Mouse (Mus musculus): ENCODE measurements around the gene Polr3b. TPM values are rescaled to one million over a fixed set of nuclear protein-coding genes. Genes with fewer than 3 reads are reported as not detected.

The Polr3b gene
- 10 to 100 TPM; 23.1 to 28.0 TPM for total RNA-seq (2021)
- 2.0 and 2.3 TPM in 2 replicates for polyA plus RNA-seq (2012; rRNA removed)
- long read RNA-seq, full-length matches to known transcripts, result 2 of 5 reads
- long read RNA-seq, partial matches to known transcripts, result 2 of 5 reads
- long read RNA-seq, other reads (novel, unspliced or antisense), result 1 of 5 reads

- DNase-seq, result peak; percentile 96
Measured at GRCm38 (mm10) chr10:84621826-84622790, at the start of gene Polr3b. Gene Polr3b (plus strand): TSS chr10:84622292.

DNA sequence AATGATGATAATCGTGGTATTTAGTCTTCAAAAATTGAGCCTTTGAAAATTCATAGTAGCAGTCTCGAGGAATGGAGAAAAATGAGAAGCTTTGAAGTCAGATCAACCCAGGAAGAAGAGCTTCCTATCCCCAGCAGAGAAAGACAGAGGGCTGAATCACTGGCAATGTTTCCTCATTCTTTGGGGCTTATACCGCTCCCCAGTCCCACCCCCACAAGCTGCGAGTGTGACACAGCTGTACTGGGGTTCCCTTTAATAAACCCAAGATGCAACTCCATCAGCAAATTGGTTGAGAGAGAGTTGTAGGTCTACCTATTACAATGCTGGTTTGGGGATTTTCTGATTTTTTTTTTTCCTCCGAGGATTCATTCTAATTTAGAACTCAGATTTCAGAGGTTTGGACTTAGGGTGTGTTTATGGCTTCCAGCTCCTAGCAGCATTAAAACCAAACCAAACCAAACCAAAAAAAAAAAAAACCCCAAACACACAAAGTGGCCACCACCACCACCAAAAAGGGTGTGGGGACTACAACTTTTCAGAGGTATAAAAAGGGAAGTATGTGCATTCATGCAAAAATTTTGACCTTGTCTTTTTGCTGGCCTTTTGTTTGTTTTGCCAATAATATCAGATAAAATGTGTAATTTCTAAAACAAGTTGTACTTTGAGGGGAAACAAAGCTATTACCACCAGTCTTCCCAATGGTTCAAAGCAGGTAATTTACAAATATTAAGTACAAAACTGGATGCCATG lies 48.2 kb upstream of the Polr3b start:
- no peak for DNase-seq

GRCm38 (mm10) chr10:84576029-84576394 lies 46.1 kb upstream of the Polr3b start:
- DNase-seq, result no peak

DNA sequence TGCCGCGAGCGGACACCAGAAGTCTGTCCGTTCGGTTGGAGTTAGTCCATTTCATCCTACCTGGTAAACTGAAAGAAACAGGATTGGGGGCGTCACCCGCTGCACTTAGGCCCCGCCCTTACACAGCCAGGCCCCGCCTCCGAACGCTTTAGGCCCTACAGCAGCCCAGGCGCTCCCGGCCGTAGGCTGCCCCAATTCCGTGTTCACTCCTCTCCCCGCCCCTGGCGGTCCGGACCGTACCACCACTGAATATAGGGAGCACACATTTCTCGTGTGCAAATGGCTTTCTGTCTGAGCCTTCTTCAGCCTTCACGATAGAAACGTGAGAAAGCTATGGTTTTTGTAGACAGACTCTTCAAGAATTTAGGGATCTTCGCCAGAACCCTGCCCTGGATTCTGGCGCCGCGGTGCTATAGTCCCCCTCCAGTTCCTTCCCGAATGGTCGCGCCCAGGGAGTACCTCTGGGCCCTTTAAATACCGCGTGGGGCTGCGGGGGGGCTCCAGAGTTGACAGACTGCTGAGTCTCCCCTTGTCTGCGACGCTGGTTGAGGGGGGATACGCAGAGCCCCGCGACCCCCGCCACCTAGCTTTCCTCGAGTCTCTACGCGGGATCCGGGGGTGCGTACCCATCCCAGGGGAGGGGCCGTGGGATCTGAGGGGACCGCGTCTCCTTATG lies 45.6 kb upstream of the Polr3b start, which contains the start of gene Tcp11l2:
Gene Tcp11l2, plus strand, starts transcription at position 232 of the 676 bp plus-strand sequence.
- peak; percentile 96 for DNase-seq

GRCm38 (mm10) chr10:84577071-84577727 lies 44.9 kb upstream of the Polr3b start:
- DNase-seq, result peak; percentile 90

DNA sequence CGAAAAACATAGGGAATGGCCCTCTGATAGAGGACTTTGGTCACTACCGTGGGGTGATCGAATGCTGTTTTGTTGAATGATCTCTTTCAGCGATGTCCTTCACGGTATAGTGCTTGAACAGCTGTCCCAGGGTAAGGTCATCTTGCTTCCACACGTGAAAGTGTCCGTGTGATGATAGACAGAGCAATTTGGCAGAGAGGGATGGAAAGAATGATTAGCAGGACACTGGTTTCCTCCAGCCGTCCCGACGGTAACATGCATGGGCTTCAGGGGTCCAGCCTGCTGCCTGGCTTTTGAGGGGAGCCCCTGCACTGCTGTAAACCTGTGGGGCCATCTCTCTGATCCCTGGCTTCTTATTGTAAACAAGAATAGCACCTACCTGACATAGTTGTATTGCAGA lies 43.4 kb upstream of the Polr3b start:
- DNase-seq, result no peak

DNA sequence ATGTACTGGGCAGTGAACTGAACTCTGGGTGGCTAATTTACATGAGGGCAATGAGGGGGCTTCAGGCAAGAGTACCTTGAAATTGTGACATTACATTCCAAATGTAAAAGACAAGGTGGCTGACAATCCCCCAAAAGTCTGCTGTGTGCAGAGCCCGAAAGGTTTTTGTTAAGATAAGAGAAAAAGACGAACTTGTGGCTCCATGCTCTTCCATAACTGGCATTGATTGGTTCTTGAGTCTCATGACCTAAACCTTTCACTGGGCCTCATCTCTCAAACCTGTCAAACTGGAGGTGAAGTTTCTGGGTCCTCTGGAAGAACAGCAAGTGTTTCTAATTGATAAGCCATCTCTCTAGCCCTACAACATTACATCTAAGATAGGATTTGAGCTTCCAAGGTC lies 42.6 kb upstream of the Polr3b start:
- no peak for DNase-seq

DNA sequence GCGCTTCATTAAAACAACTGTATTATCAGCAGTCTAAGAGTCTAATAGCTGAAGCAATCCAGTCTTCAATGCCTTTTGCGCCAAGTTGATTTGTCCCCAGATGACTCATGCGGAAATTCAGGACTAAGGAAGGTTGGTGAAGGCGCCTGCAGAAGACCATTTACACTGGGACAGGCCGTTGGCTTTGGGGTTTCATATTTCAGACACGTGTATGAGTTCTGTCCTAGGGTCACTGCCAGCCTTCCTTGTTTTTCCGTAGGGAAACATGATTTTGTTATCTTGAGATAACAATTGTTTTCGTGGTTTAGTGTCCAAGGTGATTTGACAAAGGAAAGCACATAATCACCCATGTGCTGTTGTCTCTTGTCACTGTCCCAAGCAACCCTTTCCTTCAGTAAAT lies 40.9 kb upstream of the Polr3b start:
- peak; percentile 35 for DNase-seq

- no peak for DNase-seq
Measured at GRCm38 (mm10) chr10:84582236-84582635, 39.9 kb upstream of the Polr3b start.

GRCm38 (mm10) chr10:84584451-84585293 lies 37.4 kb upstream of the Polr3b start:
- peak; percentile 33 for DNase-seq

GRCm38 (mm10) chr10:84585294-84585650 lies 36.8 kb upstream of the Polr3b start:
- DNase-seq, result no peak

- DNase-seq, result peak; percentile 74
Measured at GRCm38 (mm10) chr10:84590956-84591355, 31.1 kb upstream of the Polr3b start.

- DNase-seq, result no peak
Measured at GRCm38 (mm10) chr10:84591640-84592148, 30.4 kb upstream of the Polr3b start.

DNA sequence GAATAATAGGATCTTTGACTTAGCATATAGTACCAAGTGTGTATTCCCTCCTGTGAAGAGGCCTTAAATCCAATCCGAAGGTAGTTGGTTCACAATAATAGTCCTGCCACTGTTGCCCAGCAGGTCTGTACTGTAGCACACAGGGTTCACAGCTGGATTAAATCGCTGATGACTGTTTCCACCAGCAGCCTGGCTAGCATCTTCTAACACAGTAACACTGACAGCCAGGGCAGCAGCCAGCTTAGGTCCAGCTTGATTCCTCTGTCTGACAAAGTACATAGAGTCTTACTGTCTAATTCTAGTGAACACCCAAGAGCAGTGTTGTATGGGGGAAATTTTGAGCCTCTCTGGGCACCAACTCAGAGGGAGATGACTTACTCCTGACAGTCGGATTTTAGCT lies 29.3 kb upstream of the Polr3b start:
- DNase-seq, result no peak

DNA sequence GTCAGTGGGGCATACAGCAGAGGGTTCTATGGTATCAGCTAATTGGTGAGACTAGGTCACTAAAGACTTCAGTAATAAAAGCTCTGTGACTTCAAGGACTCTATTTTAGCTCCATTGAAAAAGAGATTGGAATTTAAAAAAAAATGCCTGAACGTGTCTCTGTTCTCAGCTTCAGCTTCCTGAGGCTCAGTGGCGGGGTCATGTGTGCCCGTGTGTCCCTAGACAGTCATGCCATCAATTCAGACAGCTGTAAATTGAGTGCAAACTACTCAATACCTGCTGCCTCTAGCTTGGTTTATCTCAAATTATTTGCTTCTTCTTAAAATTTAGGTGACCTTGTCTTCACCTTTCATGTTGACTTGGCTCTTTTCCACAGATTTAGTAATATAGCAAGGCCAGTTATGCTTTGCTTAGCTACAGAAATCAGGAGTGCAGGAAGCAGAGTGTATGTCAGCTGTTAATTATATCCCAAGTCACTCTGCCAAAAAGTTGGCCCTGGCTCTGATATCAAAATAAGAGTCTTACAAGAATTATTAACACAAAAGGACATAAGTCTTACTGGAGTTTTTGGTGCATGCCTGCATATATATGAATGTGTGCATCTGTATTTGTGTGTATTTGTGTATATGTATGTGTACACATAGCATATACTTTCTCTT lies 24.8 kb upstream of the Polr3b start:
- DNase-seq, result peak; percentile 55

DNA sequence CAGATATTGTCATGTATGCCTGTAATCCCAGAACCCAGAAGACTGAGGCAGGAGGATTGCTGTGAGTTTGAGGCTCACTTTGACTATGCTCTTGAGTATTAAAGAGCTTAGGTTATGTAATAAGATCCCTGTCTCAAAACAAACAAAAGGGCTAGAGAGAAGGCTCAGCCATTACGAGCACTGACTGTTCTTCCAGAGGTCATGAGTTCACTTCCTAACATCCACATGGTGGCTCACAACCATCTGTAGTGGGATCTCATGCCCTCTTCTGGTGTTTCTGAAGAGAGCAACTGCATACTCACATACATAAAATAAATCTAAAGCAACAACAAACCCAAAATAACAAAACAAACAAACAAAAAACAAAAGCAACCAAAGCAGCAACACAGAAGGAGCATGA lies 23.9 kb upstream of the Polr3b start:
- DNase-seq, result no peak

- peak; percentile 84 for DNase-seq
Measured at GRCm38 (mm10) chr10:84600136-84600535, 22.0 kb upstream of the Polr3b start.

DNA sequence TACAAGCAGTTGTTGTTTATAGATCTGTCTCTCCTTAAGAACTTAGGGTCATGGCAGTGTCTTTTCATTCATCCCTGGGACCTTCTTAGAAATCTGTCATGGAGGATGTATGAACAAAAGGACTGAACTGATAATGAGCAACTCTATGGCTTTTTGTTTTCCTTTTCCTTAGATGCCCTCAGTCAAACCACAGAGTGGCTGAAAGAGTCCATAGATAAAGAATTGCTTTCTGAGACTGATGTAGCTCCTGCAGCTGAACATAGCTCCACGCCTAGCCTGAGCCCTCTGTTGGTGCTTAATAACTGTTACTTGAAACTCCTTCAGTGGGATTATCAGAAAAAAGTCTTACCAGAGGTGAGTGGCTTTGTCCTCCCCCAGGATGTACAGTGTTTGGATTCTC lies 17.8 kb upstream of the Polr3b start:
- DNase-seq, result no peak

- no peak for DNase-seq
Measured at GRCm38 (mm10) chr10:84608361-84608760, 13.7 kb upstream of the Polr3b start.

DNA sequence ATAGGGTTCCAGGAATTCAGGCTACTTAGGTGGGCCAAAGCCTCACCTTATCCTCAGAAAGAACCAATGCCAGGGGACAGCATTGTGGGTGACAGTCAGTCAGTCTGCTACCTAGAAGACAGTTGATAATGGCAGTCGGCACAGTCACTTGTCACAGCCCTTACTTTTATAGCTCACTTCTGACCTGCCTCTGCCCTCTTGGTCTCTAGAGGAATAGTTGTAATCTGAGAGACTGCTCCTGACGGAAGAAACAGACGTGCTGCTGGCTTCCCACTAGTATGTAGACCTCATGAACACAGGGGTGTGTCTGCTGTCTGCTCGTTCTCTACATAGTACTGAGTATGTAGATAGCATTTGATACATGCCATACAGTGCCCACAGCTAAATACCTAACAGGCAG lies 11.8 kb upstream of the Polr3b start:
- DNase-seq, result no peak

All from adrenal gland, adult 2 months (tissue).